Mouse (Mus musculus): ENCODE measurements around the gene Ptrhd1. TPM values are rescaled to one million over a fixed set of nuclear protein-coding genes. Genes with fewer than 3 reads are reported as not detected.

Ptrhd1 gene
- 6.4 and 7.3 TPM in 2 replicates for polyA plus RNA-seq (2012; rRNA removed)

DNA sequence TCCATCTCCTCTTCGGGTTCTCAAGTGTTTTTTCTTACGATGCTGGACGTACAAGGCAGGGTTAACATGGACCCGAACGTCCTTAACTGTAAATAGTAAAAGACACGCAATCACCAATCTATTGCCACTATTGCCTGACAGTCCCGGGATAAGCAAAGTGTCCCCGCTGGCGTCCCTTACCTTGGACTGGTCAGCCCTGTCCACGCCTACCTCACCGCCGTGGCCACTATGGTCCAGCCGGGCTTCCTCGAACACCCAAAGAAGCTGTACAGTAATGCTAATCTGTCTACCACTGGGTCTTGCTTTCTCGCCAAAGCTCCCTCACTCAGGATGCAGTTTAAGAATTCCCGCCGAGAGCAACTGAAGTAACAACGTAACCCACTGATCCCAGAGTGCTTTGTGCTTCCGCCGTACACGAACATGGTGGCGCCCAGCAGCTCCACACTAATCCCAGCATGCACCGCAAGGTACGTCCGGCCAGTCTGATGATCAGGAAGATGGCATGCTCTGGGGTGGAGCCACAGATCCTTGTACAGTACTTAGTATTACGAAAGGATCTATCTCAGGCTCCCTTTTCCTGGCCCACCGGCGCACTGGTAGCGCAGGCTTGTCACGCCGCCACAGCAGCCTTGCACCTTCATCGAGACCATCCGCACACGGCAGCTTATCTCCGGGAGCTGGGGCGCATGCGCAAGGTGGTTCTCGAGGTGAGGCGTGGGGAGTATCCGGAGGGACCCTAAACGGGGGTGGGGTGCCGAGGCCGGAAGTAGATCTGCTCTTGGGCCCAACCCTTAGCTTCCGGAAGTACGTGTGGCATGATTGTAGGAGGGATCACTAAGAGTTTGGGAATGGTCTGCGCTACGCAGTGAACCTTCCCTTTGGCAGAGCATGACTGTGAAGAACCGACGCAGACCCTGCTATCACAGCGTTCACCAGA, at the start of gene Ptrhd1, which contains the start of gene Cenpo:
Gene Ptrhd1 (plus strand): TSS at position 456 of the 937 bp plus-strand sequence.
Gene Cenpo (minus strand): TSS at position 723 of the 937 bp plus-strand sequence.
- peak within 1 kb of the TSS; percentile 98 for H3K27ac ChIP-seq (ENCODE audit: insufficient read depth, low read length)
- no peaks in the 10 kb centered on the region for H3K4me1 ChIP-seq (ENCODE audit: control insufficient read depth, insufficient read depth, low read length)
- H3K4me3 ChIP-seq (ENCODE audit: insufficient read depth, low read length) = peak within 1 kb of the TSS; percentile 60
- no peak for TF ChIP-seq CTCF (IDR thresholded peaks at IDR 0.05; ENCODE audit: extremely low read depth, insufficient read depth, low read length)
- TF ChIP-seq POLR2A (IDR thresholded peaks at IDR 0.05; ENCODE audit: extremely low read depth, insufficient read depth, low read length) = peak; percentile 62; the same call in 1 of the 2 replicates

DNA sequence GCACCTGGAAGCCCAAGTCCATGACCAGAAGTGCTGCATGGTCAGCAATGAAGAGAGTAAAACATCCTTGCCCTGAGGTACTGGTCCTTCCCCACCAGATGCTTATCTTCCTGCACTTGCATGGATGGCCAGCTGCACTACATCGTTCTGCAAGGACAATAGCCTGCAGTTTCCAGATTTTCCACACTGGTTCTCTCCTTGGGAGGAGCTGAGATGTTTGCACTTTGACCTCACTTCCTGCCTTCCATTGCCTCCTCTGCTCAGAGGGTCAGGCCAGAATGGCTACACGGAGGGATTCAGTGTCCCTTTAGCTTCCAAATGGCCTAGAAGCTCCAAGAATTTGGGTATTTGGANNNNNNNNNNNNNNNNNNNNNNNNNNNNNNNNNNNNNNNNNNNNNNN, 49.2 kb upstream of the Ptrhd1 start:
- H3K27ac ChIP-seq (ENCODE audit: insufficient read depth, low read length) = no peak overlapping the region
- no peak for TF ChIP-seq POLR2A (IDR thresholded peaks at IDR 0.05; ENCODE audit: extremely low read depth, insufficient read depth, low read length)
- no peak for TF ChIP-seq CTCF (IDR thresholded peaks at IDR 0.05; ENCODE audit: extremely low read depth, insufficient read depth, low read length)
- H3K4me3 ChIP-seq (ENCODE audit: insufficient read depth, low read length) = no peak overlapping the region
- H3K4me1 ChIP-seq (ENCODE audit: control insufficient read depth, insufficient read depth, low read length) = peaks cover 1% of the 10 kb centered on the region; the same call in 1 of the 2 replicates

DNA sequence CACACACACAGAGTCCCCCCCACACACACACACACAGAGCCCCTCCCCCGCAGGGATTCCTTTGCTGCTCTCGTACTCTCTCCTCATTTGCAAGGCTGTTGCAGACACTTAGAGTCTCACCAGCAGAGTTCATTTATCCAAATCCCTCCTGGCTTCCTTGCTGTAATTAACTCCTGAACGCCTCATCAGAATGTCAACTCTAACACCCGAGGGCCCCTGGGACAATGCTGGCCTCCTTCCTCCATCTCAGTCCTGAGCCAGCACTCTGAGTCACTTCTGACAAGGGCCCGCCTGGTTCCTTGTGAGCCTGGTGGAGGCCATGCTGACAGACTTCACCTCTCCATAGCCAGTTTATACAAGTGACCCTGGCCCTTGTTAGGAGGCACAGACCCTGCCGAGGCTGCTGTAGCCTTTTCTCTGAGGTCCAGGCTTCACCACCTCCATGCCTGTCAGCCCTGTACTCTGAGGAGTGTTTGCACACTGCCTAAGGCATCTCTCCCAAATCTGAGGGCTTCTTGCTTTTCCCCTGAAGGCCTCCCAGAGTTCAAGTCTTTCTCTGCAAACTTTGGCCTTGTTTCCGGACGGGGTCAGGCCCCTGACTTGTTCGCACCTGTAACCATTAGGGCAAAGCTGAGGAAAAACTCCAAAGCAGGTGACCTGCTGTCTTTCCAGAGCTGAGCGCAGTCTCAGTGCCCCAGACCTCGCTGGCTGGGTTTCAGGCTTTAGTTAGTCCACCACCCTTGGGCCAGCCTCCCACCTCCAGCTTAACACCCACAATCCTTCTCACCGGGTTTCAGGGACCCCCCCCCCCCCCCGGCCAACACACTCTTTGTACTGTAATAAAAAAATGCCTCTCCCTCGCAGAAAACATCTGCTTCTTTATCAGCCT, 45.4 kb upstream of the Ptrhd1 start:
- no peak overlapping the region for H3K4me3 ChIP-seq (ENCODE audit: insufficient read depth, low read length)
- H3K27ac ChIP-seq (ENCODE audit: insufficient read depth, low read length) = no peak overlapping the region
- H3K4me1 ChIP-seq (ENCODE audit: control insufficient read depth, insufficient read depth, low read length) = peaks cover 1% of the 10 kb centered on the region; the same call in 1 of the 2 replicates
- TF ChIP-seq POLR2A (IDR thresholded peaks at IDR 0.05; ENCODE audit: extremely low read depth, insufficient read depth, low read length) (no peak), CTCF (IDR thresholded peaks at IDR 0.05; ENCODE audit: extremely low read depth, insufficient read depth, low read length) (no peak)

DNA sequence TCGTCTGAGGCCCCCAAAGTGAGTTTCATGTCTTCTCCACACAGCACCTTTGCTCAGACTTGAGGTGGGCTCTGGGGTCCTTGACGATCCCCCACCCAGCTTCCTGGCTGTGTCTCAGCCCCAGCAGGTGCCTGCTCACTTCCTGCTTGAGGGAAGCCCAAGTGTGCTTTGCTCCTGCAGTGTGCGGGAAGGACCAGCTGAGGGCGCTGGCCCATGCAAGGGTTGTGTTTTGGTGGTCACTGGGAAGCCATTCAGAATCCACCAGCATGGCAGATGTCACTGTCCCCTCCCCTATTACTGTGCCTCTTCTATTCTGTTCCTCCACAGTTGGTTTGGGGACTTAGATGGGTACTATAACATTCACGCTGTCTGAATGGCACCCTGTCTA, 44.8 kb upstream of the Ptrhd1 start:
- TF ChIP-seq POLR2A (IDR thresholded peaks at IDR 0.05; ENCODE audit: extremely low read depth, insufficient read depth, low read length) = no peak
- TF ChIP-seq CTCF (IDR thresholded peaks at IDR 0.05; ENCODE audit: extremely low read depth, insufficient read depth, low read length) = 0 out of 2 replicates have a peak, but pooled peaks have one; percentile 23
- no peak overlapping the region for H3K27ac ChIP-seq (ENCODE audit: insufficient read depth, low read length)
- H3K4me3 ChIP-seq (ENCODE audit: insufficient read depth, low read length) = no peak overlapping the region
- H3K4me1 ChIP-seq (ENCODE audit: control insufficient read depth, insufficient read depth, low read length) = peaks cover 1% of the 10 kb centered on the region; the same call in 1 of the 2 replicates

DNA sequence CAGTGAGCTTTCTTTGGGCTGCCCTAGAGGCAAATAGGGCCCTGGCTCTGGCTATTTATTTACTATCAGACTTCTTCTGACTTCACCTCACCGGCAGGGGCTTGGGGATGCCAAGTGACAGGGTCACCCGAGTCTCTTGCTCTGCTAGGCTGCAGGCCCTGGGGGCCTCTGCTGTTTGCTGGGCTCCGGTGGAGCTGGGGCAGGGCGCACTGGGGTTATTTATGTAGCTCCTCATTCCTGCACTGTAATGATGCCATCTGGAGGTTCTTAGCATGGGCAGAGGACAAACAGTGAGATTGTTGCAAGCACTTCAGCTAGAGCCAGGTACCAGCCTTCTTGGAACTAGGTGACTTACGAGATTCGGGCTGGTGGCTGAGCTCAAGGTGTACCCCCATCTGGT, 41.3 kb upstream of the Ptrhd1 start:
- no peak overlapping the region for H3K4me3 ChIP-seq (ENCODE audit: insufficient read depth, low read length)
- no peak overlapping the region for H3K27ac ChIP-seq (ENCODE audit: insufficient read depth, low read length)
- TF ChIP-seq POLR2A (IDR thresholded peaks at IDR 0.05; ENCODE audit: extremely low read depth, insufficient read depth, low read length) = no peak
- no peak for TF ChIP-seq CTCF (IDR thresholded peaks at IDR 0.05; ENCODE audit: extremely low read depth, insufficient read depth, low read length)

DNA sequence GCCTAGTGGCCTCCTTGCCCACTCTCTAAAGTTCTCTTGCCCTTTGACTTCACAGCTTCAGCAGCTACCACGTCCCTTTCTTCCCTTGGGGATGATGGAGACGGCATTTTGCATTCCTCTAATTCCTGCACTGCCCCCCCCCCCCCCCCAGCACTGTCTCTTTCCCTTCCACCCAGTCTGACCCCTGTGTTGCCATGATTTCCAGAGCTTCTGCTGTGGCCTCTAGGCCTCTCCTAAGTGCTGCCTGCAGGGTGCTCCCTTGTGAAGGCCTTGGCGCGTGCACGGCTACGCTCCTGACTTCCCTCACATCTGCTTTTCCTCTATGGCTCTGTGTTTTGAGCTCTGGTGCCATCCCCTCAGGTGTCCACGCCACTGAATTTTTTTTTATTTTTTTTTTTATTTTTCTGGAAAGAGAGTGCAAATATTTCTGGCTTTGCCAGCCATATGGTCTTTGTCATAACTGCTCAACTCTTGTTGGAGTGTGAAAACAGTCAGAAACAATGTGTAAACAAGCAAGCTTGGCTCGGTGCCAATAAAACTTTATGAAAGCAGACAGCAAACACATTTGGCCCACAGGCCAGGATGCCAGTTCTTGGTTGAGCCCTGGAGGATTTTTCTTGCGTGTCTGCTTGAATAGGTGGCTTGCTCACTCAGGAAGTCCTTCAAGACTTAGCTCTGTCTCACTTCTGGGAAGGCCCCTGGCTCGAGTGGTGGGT, 40.6 kb upstream of the Ptrhd1 start:
- Histone ChIP-seq H3K4me1 (ENCODE audit: control insufficient read depth, insufficient read depth, low read length) (peaks cover 3% of the 10 kb centered on the region), H3K27ac (ENCODE audit: insufficient read depth, low read length) (no peak overlapping the region), H3K4me3 (ENCODE audit: insufficient read depth, low read length) (no peak overlapping the region)
- no peak for TF ChIP-seq POLR2A (IDR thresholded peaks at IDR 0.05; ENCODE audit: extremely low read depth, insufficient read depth, low read length)
- no peak for TF ChIP-seq CTCF (IDR thresholded peaks at IDR 0.05; ENCODE audit: extremely low read depth, insufficient read depth, low read length)

More for the DNA sequence above, 41.3 kb upstream of the Ptrhd1 start:
- H3K4me1 ChIP-seq (ENCODE audit: control insufficient read depth, insufficient read depth, low read length) = peaks cover 3% of the 10 kb centered on the region

DNA sequence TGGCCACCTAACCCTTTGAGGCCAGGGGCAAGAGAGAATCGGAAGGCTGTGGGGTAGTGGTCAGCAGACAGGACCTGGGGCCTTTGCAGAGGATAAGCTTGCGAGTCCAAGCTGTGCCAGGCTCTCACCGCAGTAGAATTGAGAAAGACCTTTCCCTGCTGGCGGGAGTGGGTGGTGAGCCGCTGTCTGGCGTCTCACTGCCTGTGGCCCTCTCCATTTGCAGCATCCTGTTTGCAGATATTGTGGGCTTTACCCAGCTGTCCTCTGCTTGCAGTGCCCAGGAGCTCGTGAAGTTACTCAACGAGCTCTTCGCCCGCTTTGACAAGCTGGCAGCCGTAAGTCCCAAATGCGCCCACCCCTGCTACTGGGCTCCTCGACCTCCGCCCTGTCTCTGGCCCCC, 39.2 kb upstream of the Ptrhd1 start:
- Histone ChIP-seq H3K4me3 (ENCODE audit: insufficient read depth, low read length) (no peak overlapping the region), H3K27ac (ENCODE audit: insufficient read depth, low read length) (no peak overlapping the region), H3K4me1 (ENCODE audit: control insufficient read depth, insufficient read depth, low read length) (peaks cover 2% of the 10 kb centered on the region)
- TF ChIP-seq CTCF (IDR thresholded peaks at IDR 0.05; ENCODE audit: extremely low read depth, insufficient read depth, low read length) = no peak
- TF ChIP-seq POLR2A (IDR thresholded peaks at IDR 0.05; ENCODE audit: extremely low read depth, insufficient read depth, low read length) = no peak

DNA sequence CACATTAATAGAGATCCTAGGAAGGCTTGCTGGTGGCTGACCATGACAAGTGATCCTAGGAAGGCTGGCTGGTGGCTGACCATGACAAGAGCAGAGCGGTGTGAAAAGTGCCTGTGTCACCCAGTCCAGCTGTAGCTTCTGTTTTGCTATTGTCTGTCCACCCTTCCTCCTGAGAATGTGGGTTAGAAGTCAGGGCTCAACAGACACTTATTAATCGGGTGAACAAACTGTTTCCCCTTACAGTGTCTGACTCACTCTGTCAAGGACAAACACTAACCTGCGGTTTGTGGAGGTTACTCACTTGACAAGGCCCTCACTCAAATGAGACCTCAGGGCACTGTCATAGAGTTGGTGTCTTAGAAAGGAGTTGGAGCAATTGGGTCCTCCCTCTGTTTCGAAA, 35.1 kb upstream of the Ptrhd1 start:
- TF ChIP-seq POLR2A (IDR thresholded peaks at IDR 0.05; ENCODE audit: extremely low read depth, insufficient read depth, low read length) (no peak), CTCF (IDR thresholded peaks at IDR 0.05; ENCODE audit: extremely low read depth, insufficient read depth, low read length) (no peak)
- Histone ChIP-seq H3K27ac (ENCODE audit: insufficient read depth, low read length) (no peak overlapping the region), H3K4me1 (ENCODE audit: control insufficient read depth, insufficient read depth, low read length) (peaks cover 4% of the 10 kb centered on the region), H3K4me3 (ENCODE audit: insufficient read depth, low read length) (no peak overlapping the region)

DNA sequence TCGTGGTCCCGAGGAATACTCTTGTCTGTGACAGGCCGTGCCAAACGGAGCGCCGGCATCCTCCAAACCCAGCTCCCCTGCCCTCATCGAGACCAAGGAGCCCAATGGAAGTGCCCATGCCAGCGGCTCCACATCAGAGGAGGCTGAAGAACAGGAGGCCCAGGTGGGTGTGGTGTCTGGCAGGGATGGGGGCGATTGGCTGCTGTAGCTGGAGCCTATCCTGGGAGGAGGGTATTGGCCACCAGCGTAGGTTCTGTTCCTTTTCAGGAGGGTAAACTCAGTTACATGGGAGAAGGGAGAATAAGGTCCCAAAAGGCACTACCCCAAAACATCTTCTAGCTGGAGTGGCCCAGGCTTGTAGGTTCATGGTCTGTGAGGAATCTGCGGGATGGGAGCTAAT, 34.6 kb upstream of the Ptrhd1 start:
- no peak for TF ChIP-seq CTCF (IDR thresholded peaks at IDR 0.05; ENCODE audit: extremely low read depth, insufficient read depth, low read length)
- TF ChIP-seq POLR2A (IDR thresholded peaks at IDR 0.05; ENCODE audit: extremely low read depth, insufficient read depth, low read length) = no peak
- no peak overlapping the region for H3K27ac ChIP-seq (ENCODE audit: insufficient read depth, low read length)

More for the DNA sequence above, 34.6 kb upstream of the Ptrhd1 start:
- Histone ChIP-seq H3K4me3 (ENCODE audit: insufficient read depth, low read length) (no peak overlapping the region), H3K4me1 (ENCODE audit: control insufficient read depth, insufficient read depth, low read length) (peaks cover 3% of the 10 kb centered on the region)

All from cortical plate, adult 2 months (tissue).